Mouse (Mus musculus): Measurements from ENCODE around the gene Srrm4.

- TF ChIP-seq POLR2A (IDR thresholded peaks at IDR 0.05; ENCODE audit: insufficient read depth, low read depth, low read length) (no peak), CTCF (IDR thresholded peaks at IDR 0.05; ENCODE audit: insufficient read depth, low read depth, low read length) (no peak)
Observed at GRCm38 (mm10) chr5:116447821-116448350, 143.7 kb downstream of the Srrm4 start.
